Mouse (Mus musculus) intestine, embryonic 14.5 days (tissue): ENCODE measurements around the gene Hist2h2bb. TPM values are rescaled to one million over a fixed set of nuclear protein-coding genes. Genes with fewer than 3 reads are reported as not detected.
"Not testable (repeated sequence)": the region's sequence is repeated elsewhere in the genome, so short reads cannot be mapped to it uniquely, and the experiment has no call there.

Experiments
- ATAC-seq: fragments of 200-750 bp; cut with Nextera tagmentation; replicated peaks from 2 replicates; pipeline ENCODE4 v1.8.0; 2017; ENCODE audit warnings: low read depth, moderate number of reproducible peaks, moderate TSS enrichment, moderate library complexity; ENCODE audit not compliant: low FRiP score, low TSS enrichment
- DNase-seq: peaks from one replicate; pipeline ENCODE4 v3.0.0-alpha.2; 2018; ENCODE audit warnings: low spot score
- H3K27ac ChIP-seq: fragments of 300-500 bp; sonication (generic); 2 replicates; pipeline ENCODE4 v1.5.1; 2014; ENCODE audit warnings: low read depth, mild to moderate bottlenecking, control low read depth
- H3K27me3 ChIP-seq: fragments of 300-500 bp; sonication (generic); replicated peaks from 2 replicates; pipeline ENCODE4 v1.6.1; 2014; ENCODE audit warnings: low read length, control low read depth; ENCODE audit not compliant: control insufficient read depth, insufficient read depth
- H3K36me3 ChIP-seq: fragments of 300-500 bp; sonication (generic); 2 replicates; pipeline ENCODE4 v1.6.1; 2014; ENCODE audit warnings: low read length, control low read depth; ENCODE audit not compliant: control insufficient read depth, insufficient read depth
- H3K4me1 ChIP-seq: fragments of 300-500 bp; sonication (generic); replicated peaks from 2 replicates; pipeline ENCODE4 v1.6.1; 2014; ENCODE audit warnings: low read length, control low read depth, mixed read lengths; ENCODE audit not compliant: control insufficient read depth, insufficient read depth
- H3K4me2 ChIP-seq: fragments of 300-500 bp; sonication (generic); 2 replicates; pipeline ENCODE4 v1.6.1; 2014; ENCODE audit warnings: low read length
- H3K4me3 ChIP-seq: fragments of 300-500 bp; sonication (generic); 2 replicates; pipeline ENCODE4 v1.5.1; 2014; ENCODE audit warnings: low read depth, low read length, control low read depth, mixed read lengths
- H3K9ac ChIP-seq: fragments of 300-500 bp; sonication (generic); 2 replicates; pipeline ENCODE4 v1.6.1; 2014; ENCODE audit warnings: mild to moderate bottlenecking, low read length
- H3K9me3 ChIP-seq: fragments of 300-500 bp; sonication (generic); 2 replicates; pipeline ENCODE4 v1.6.1; 2016; ENCODE audit warnings: low read length, control low read depth; ENCODE audit not compliant: control insufficient read depth
- WGBS: fragments of 180-500 bp; shearing (Covaris S2); extraction: QIAGEN DNeasy Blood & Tissue Kit; methylation state at CpG from one replicate; pipeline ENCODE4 v1.1.7; 2014; 5-methylcytosine and 5-hydroxymethylcytosine counted together
- polyA plus RNA-seq: library from polyadenylated mRNA; unstranded; fragments of >200 nt; fragmentation: Nextera tagmentation; extraction: Ambion mirVana; gene quantifications from 2 replicates; pipeline ENCODE4 v1.2.1, GENCODE M21; 2014

Gene Hist2h2bb
- polyA plus RNA-seq, 1 experiment from 2014 or later = 20.1 TPM

DNA sequence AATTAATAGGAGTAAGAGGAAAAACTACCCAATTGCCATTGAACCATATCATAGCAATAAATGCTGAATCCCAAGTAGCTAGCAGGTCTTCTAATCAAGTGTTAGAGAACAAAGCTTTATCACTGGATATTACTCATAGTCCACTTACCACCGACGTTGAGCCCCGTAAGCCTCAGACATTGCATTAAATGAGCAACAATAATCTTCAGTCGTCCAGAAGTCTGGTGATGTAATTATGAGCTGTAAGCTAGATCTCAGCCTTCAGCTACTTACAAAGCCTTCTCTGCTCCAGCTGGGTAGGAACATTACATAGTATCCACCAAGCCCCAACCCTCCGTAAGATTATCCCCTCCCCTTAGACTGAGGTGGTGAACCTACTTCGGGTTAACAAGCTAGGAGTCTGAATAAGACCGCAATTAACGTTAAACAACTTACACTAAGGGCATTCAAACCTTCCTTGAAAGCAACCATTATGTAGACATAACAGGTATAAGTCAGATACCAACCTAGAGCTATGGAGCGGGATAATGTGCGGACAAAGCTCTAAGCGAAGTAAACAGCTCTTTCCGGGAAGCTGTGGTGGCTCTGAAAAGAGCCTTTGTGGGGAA lies 31.5 kb upstream of the Hist2h2bb start:
- ATAC-seq = no peak

DNA sequence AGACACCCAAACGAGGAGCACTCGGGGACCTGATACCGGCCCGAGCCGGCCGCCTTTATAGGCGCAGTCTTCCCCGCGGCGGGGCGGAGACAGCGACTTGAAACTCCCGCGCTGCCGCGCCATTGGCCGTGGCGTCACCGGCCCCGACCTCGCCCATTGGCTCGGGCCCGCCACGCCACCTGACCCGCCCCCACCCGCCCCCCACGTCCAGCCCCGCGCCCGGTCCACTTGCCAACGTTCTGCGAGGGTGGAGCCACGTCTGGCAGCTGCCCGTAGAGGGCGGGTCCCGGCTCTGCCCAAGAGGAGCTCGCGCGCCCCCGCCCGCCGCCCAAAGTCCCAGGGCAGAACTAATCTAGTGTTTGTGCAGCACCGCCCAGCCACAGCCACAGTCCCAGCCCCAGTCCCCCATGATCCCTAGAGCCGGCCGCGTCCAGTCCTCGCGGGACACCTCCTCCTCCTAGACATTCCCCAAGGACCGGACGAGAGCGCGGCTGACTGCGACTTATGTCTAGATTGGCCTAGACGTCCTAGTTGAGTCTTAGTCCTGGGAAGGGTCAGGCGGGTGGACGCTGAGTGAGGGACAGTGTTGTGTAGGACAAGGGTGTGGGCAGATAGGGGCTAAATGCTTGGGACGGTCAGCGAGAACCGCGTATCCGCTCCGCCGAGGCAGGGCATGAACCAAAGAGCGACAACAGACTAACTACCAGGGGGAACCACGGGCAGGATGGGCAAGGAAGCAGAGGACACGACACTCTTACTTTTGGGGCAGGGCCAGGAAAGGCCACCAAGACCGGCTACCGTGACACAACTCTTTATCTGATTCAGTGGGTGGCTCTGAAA lies 30.4 kb upstream of the Hist2h2bb start, which contains the start of gene Hist2h3c2:
Gene Hist2h3c2, minus strand, starts transcription at position 174 of the 840 bp plus-strand sequence.
- Histone ChIP-seq H3K4me3 (peak within 1 kb of the TSS; percentile 55), H3K9ac (peak within 1 kb of the TSS; percentile 89), H3K27ac (peak within 1 kb of the TSS; percentile 86), H3K4me2 (peak within 1 kb of the TSS; percentile 58), H3K4me1 (peaks cover 16% of the 10 kb centered on the region)
- DNase-seq, H3K36me3 ChIP-seq, H3K9me3 ChIP-seq, H3K27me3 ChIP-seq: not testable (repeated sequence)
- under 1% methylated on average over 22 of the region's 68 CpGs for WGBS
- ATAC-seq = peak; percentile 87

More for the DNA sequence above, 31.5 kb upstream of the Hist2h2bb start:
- H3K27me3 ChIP-seq = no peaks in the 10 kb centered on the region
- H3K4me3 ChIP-seq = peak overlapping the region; percentile 55
- WGBS = under 1% methylated on average over 12 of the region's 12 CpGs
- H3K9me3 ChIP-seq = no peaks in the 10 kb centered on the region
- no peak for DNase-seq
- peak overlapping the region; percentile 58 for H3K4me2 ChIP-seq
- H3K36me3 ChIP-seq = no peaks in the 10 kb centered on the region
- peaks cover 11% of the 10 kb centered on the region for H3K4me1 ChIP-seq
- peak overlapping the region; percentile 89 for H3K9ac ChIP-seq
- peak overlapping the region; percentile 86 for H3K27ac ChIP-seq

GRCm38 (mm10) chr3:96239949-96240798 lies 29.4 kb upstream of the Hist2h2bb start, which contains the start of gene Hist2h2aa2:
Hist2h2aa2 (minus strand) TSS chr3:96240276.
- peak within 1 kb of the TSS; percentile 68 for H3K9ac ChIP-seq

GRCm38 (mm10) chr3:96240799-96241197 lies 28.8 kb upstream of the Hist2h2bb start:
- H3K36me3 ChIP-seq = no peaks in the 10 kb centered on the region
- no peak for DNase-seq
- no peaks in the 10 kb centered on the region for H3K27me3 ChIP-seq
- H3K4me2 ChIP-seq = peak overlapping the region; percentile 51
- no peaks in the 10 kb centered on the region for H3K9me3 ChIP-seq
- peak overlapping the region; percentile 29 for H3K4me3 ChIP-seq
- H3K4me1 ChIP-seq = peaks cover 21% of the 10 kb centered on the region
- peak overlapping the region; percentile 68 for H3K9ac ChIP-seq
- peak overlapping the region; percentile 87 for H3K27ac ChIP-seq
- 78% methylated on average over 9 of the region's 9 CpGs for WGBS
- ATAC-seq = no peak

More at GRCm38 (mm10) chr3:96239949-96240798, 29.4 kb upstream of the Hist2h2bb start, which contains the start of gene Hist2h2aa2:
- not testable (repeated sequence) for H3K36me3 ChIP-seq, H3K9me3 ChIP-seq, H3K27me3 ChIP-seq
- peak; percentile 76 for DNase-seq
- H3K4me1 ChIP-seq = peaks cover 21% of the 10 kb centered on the region
- H3K4me2 ChIP-seq = peak within 1 kb of the TSS; percentile 51
- H3K4me3 ChIP-seq = peak within 1 kb of the TSS; percentile 29
- peak; percentile 82 for ATAC-seq
- H3K27ac ChIP-seq = peak within 1 kb of the TSS; percentile 87
- WGBS = 6% methylated on average over 16 of the region's 85 CpGs

GRCm38 (mm10) chr3:96243921-96244572 lies 25.5 kb upstream of the Hist2h2bb start:
- no peaks in the 10 kb centered on the region for H3K9me3 ChIP-seq
- DNase-seq = no peak
- peak overlapping the region; percentile 69 for H3K9ac ChIP-seq
- no peak for ATAC-seq
- peaks cover 18% of the 10 kb centered on the region for H3K4me1 ChIP-seq
- 0 out of 2 replicates have a peak overlapping the region, but pooled peaks have one; percentile 39 for H3K4me3 ChIP-seq
- WGBS = 77% methylated on average over 7 of the region's 7 CpGs
- peak overlapping the region; percentile 53 for H3K4me2 ChIP-seq
- H3K27ac ChIP-seq = peak overlapping the region; percentile 93
- H3K27me3 ChIP-seq = no peaks in the 10 kb centered on the region
- no peaks in the 10 kb centered on the region for H3K36me3 ChIP-seq

- not testable (repeated sequence) for H3K27me3 ChIP-seq, H3K36me3 ChIP-seq, H3K9me3 ChIP-seq
- ATAC-seq = peak; percentile 87
- H3K4me3 ChIP-seq = peak within 1 kb of the TSS; percentile 39
- 0% methylated on average over 25 of the region's 88 CpGs for WGBS
- H3K9ac ChIP-seq = peak within 1 kb of the TSS; percentile 69
- peak within 1 kb of the TSS; percentile 93 for H3K27ac ChIP-seq
- peaks cover 18% of the 10 kb centered on the region for H3K4me1 ChIP-seq
- H3K4me2 ChIP-seq = peak within 1 kb of the TSS; percentile 53
- peak; percentile 90 for DNase-seq
Observed at GRCm38 (mm10) chr3:96245003-96245886, 24.3 kb upstream of the Hist2h2bb start, which contains the start of gene Hist2h2aa1. Hist2h2aa1 (plus strand) TSS chr3:96245497.

DNA sequence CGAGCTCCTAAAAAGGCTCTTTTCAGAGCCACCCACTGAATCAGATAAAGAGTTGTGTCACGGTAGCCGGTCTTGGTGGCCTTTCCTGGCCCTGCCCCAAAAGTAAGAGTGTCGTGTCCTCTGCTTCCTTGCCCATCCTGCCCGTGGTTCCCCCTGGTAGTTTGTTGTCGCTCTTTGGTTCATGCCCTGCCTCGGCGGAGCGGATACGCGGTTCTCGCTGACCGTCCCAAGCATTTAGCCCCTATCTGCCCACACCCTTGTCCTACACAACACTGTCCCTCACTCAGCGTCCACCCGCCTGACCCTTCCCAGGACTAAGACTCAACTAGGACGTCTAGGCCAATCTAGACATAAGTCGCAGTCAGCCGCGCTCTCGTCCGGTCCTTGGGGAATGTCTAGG lies 23.5 kb upstream of the Hist2h2bb start:
- Histone ChIP-seq H3K27ac (0 out of 2 replicates have a peak overlapping the region, but pooled peaks have one; percentile 59), H3K4me1 (peaks cover 14% of the 10 kb centered on the region; the same call in 1 of the 2 replicates), H3K4me3 (peak overlapping the region; percentile 26)
- not testable (repeated sequence) for DNase-seq, H3K9ac ChIP-seq, ATAC-seq, H3K36me3 ChIP-seq, H3K27me3 ChIP-seq, H3K4me2 ChIP-seq, H3K9me3 ChIP-seq
- 1% methylated on average over 10 of the region's 21 CpGs for whole genome bisulfite sequencing
